Mouse (Mus musculus): ENCODE measurements around the gene Atp13a2.

The Atp13a2 gene

GRCm38 (mm10) chr4:140962207-140962909 is 24.3 kb upstream of the Atp13a2 start:
- DNase-seq (ENCODE audit: low spot score), result no peak

- no peak for DNase-seq (ENCODE audit: low spot score)
Observed at GRCm38 (mm10) chr4:140962950-140963349, 23.7 kb upstream of the Atp13a2 start.

- no peak for DNase-seq (ENCODE audit: low spot score)
Observed at GRCm38 (mm10) chr4:140963941-140964597, 22.6 kb upstream of the Atp13a2 start.

GRCm38 (mm10) chr4:140964620-140965019 is 22.1 kb upstream of the Atp13a2 start:
- peak; percentile 76 for DNase-seq (ENCODE audit: low spot score)

GRCm38 (mm10) chr4:140967386-140968159 is 19.1 kb upstream of the Atp13a2 start:
- no peak for DNase-seq (ENCODE audit: low spot score)

GRCm38 (mm10) chr4:140971691-140972090 is 15.0 kb upstream of the Atp13a2 start:
- DNase-seq (ENCODE audit: low spot score), result no peak

- DNase-seq (ENCODE audit: low spot score), result peak; percentile 40
Observed at GRCm38 (mm10) chr4:140974408-140974807, 12.3 kb upstream of the Atp13a2 start.

- no peak for DNase-seq (ENCODE audit: low spot score)
Observed at GRCm38 (mm10) chr4:140975356-140975755, 11.3 kb upstream of the Atp13a2 start.

- DNase-seq (ENCODE audit: low spot score), result peak; percentile 40
Observed at GRCm38 (mm10) chr4:140977278-140977677, 9.4 kb upstream of the Atp13a2 start.

- peak; percentile 58 for DNase-seq (ENCODE audit: low spot score)
Observed at GRCm38 (mm10) chr4:140977886-140978692, 8.6 kb upstream of the Atp13a2 start.

GRCm38 (mm10) chr4:140981605-140982004 is 5.1 kb upstream of the Atp13a2 start:
- DNase-seq (ENCODE audit: low spot score), result peak; percentile 55

- DNase-seq (ENCODE audit: low spot score), result peak; percentile 50
Observed at GRCm38 (mm10) chr4:140982808-140983207, 3.9 kb upstream of the Atp13a2 start.

GRCm38 (mm10) chr4:140983442-140983841 is 3.2 kb upstream of the Atp13a2 start:
- peak; percentile 59 for DNase-seq (ENCODE audit: low spot score)

GRCm38 (mm10) chr4:140984544-140984943 is 2.1 kb upstream of the Atp13a2 start:
- no peak for DNase-seq (ENCODE audit: low spot score)

GRCm38 (mm10) chr4:140986024-140986710 is 506 bp upstream of the Atp13a2 start:
- DNase-seq (ENCODE audit: low spot score), result peak; percentile 39

GRCm38 (mm10) chr4:140987476-140987875 is 803 bp downstream of the Atp13a2 start:
- DNase-seq (ENCODE audit: low spot score), result peak; percentile 43

GRCm38 (mm10) chr4:140988706-140989290 is 2.1 kb downstream of the Atp13a2 start:
- peak; percentile 48 for DNase-seq (ENCODE audit: low spot score)

- peak; percentile 39 for DNase-seq (ENCODE audit: low spot score)
Observed at GRCm38 (mm10) chr4:140989447-140989846, 2.8 kb downstream of the Atp13a2 start.

- no peak for DNase-seq (ENCODE audit: low spot score)
Observed at GRCm38 (mm10) chr4:140992215-140992614, 5.5 kb downstream of the Atp13a2 start.

GRCm38 (mm10) chr4:140993846-140994245 is 7.2 kb downstream of the Atp13a2 start:
- DNase-seq (ENCODE audit: low spot score), result peak; percentile 71

- DNase-seq (ENCODE audit: low spot score), result no peak
Observed at GRCm38 (mm10) chr4:140995811-140996210, 9.1 kb downstream of the Atp13a2 start.

All from testis, postnatal 10 days (tissue).